Mouse (Mus musculus) liver, embryonic 13.5 days (tissue): ENCODE data around the gene Acsbg1. TPM values are rescaled to one million over a fixed set of nuclear protein-coding genes. Genes with fewer than 3 reads are reported as not detected.

Source experiments
- ATAC-seq: fragments of 200-750 bp; cut with Nextera tagmentation; 2 replicates; pipeline ENCODE4 v1.8.0; 2017; ENCODE audit warnings: low read depth, mild to moderate bottlenecking, moderate number of reproducible peaks, moderate library complexity
- DNase-seq: peaks from one replicate; pipeline ENCODE4 v3.0.0; 2022
- H3K27ac ChIP-seq: fragments of 300-500 bp; sonication (generic); 2 replicates; pipeline ENCODE4 v1.5.1; 2015; ENCODE audit warnings: moderate library complexity, mild to moderate bottlenecking, inconsistent platforms
- H3K27me3 ChIP-seq: fragments of 300-500 bp; sonication (generic); 2 replicates; pipeline ENCODE4 v1.6.1; 2015; ENCODE audit warnings: mild to moderate bottlenecking, inconsistent platforms
- H3K36me3 ChIP-seq: fragments of 300-500 bp; sonication (generic); 2 replicates; pipeline ENCODE4 v1.6.1; 2015; ENCODE audit warnings: mild to moderate bottlenecking, inconsistent platforms
- H3K4me1 ChIP-seq: fragments of 300-500 bp; sonication (generic); replicated peaks from 2 replicates; pipeline ENCODE4 v1.6.1; 2015; ENCODE audit warnings: inconsistent platforms
- H3K4me2 ChIP-seq: fragments of 300-500 bp; sonication (generic); 2 replicates; pipeline ENCODE4 v1.6.1; 2015; ENCODE audit warnings: inconsistent platforms, mild to moderate bottlenecking, moderate library complexity
- H3K4me3 ChIP-seq: fragments of 300-500 bp; sonication (generic); replicated peaks from 2 replicates; pipeline ENCODE4 v1.5.1; 2015; ENCODE audit warnings: mild to moderate bottlenecking, inconsistent platforms
- H3K9ac ChIP-seq: fragments of 300-500 bp; sonication (generic); 2 replicates; pipeline ENCODE4 v1.6.1; 2015; ENCODE audit warnings: mild to moderate bottlenecking, inconsistent platforms
- H3K9me3 ChIP-seq: fragments of 300-500 bp; sonication (generic); replicated peaks from 2 replicates; pipeline ENCODE4 v1.6.1; 2016; ENCODE audit warnings: inconsistent platforms
- WGBS: fragments of 180-500 bp; shearing (Covaris S2); methylation state at CpG from one replicate; pipeline ENCODE4 v1.1.7; 2015; ENCODE audit not compliant: insufficient replicate concordance; 5-methylcytosine and 5-hydroxymethylcytosine counted together
- polyA plus RNA-seq: library from polyadenylated mRNA; unstranded; fragments of >200 nt; fragmentation: Nextera tagmentation; extraction: Ambion mirVana; gene quantifications from 2 replicates; pipeline ENCODE4 v1.2.1, GENCODE M21; 2015

Gene Acsbg1
- polyA plus RNA-seq, 1 experiment from 2014 or later, result 0.15 TPM

DNA sequence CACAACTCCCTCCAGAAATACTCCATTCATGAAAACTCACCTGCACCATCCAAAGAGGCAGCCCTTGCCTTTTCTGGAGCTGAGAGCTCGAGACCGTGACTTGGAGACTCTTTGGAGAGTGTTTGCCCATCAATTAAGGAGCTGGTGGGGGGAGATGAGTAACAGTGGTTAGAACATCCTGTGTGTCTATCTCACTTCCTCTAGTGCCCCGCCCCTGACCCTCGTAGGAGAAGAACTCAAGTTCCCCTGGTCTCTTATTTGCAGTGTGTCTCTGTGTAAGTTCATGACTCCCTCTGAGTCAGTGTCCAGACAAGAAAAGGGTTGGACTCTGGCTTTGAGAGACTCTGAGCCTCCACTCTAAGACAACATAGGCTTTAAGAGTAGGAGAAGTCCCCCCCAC, 19.1 kb downstream of the Acsbg1 start:
- H3K27me3 ChIP-seq, result peaks cover 8% of the 10 kb centered on the region
- H3K9ac ChIP-seq, result no peak overlapping the region
- H3K4me2 ChIP-seq, result no peak overlapping the region
- ATAC-seq (no peak), DNase-seq (no peak)
- no peaks in the 10 kb centered on the region for H3K9me3 ChIP-seq
- peaks cover 9% of the 10 kb centered on the region for H3K4me1 ChIP-seq
- 10% methylated on average over 4 of the region's 4 CpGs for WGBS
- no peaks in the 10 kb centered on the region for H3K36me3 ChIP-seq
- H3K4me3 ChIP-seq, result no peak overlapping the region
- no peak overlapping the region for H3K27ac ChIP-seq

DNA sequence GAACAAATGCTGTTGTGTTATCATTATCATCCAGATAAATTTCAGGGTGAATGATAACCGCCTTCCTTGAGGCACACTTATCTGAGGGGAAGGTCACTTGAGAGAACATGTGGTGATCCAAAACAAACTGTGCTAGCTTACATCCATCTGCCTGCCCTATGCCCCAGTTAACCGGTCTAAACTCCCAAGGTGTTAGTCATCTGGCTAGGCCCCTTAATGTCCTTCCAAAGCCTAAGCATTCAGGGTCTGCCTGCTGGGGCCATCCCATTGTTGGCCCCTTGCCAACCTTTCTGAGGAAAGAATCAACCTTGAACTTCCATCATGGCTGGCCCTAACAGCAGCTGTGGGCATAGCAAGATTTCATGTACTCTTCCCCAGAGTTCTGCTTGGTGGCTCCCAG, 19.5 kb downstream of the Acsbg1 start:
- ATAC-seq, result no peak
- Histone ChIP-seq H3K4me1 (peaks cover 9% of the 10 kb centered on the region), H3K27me3 (peaks cover 6% of the 10 kb centered on the region), H3K4me3 (no peak overlapping the region), H3K4me2 (no peak overlapping the region), H3K27ac (no peak overlapping the region), H3K9ac (no peak overlapping the region), H3K36me3 (no peaks in the 10 kb centered on the region), H3K9me3 (no peaks in the 10 kb centered on the region)
- 42% methylated on average over 2 of the region's 2 CpGs for WGBS
- DNase-seq, result no peak

DNA sequence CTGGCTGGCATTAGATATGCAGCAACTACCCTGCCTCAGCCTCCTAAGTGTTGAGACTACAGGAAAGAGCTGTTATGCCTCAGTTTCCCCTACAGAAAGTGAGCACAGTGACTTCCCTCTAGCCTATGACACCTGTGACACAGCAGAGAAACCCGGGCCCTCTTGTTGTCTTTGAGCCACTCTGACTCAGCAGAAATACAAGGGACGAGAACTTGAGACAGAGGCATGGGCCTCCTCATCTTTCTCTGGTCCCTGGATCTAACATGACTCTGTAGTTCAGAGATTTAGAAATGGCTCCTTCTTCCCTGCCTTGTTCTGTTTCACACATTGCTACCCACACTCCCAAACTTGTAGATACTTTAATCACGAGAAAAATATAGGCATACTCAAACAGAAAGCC, 20.1 kb downstream of the Acsbg1 start:
- H3K27ac ChIP-seq, result no peak overlapping the region
- H3K36me3 ChIP-seq, result no peaks in the 10 kb centered on the region
- H3K9ac ChIP-seq, result no peak overlapping the region
- ATAC-seq (no peak), DNase-seq (no peak)
- H3K4me3 ChIP-seq, result no peak overlapping the region
- whole genome bisulfite sequencing, result 34% methylated on average over 3 of the region's 3 CpGs
- peaks cover 5% of the 10 kb centered on the region; the same call in 1 of the 2 replicates for H3K27me3 ChIP-seq
- no peaks in the 10 kb centered on the region for H3K9me3 ChIP-seq
- peaks cover 9% of the 10 kb centered on the region for H3K4me1 ChIP-seq
- no peak overlapping the region for H3K4me2 ChIP-seq

DNA sequence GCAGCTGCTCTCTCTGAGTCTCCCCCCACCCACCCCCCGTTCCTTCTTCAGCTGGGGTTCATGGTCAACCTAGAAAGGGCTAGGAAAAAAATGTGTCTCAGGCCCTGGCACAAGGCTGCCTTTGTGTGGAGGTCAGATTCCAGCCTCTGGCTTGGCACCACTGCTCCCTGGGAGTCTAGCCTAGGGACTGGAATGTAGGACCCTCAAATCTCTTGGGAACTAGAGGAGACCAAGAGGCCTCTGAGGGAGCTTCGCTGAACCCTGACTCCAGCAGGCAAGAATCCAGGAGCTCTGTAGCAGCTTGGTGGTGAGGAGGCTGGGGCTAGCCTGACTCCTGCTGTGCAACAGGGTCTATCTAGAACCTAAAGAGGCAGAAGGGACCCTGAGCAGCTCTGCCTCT, 22.5 kb downstream of the Acsbg1 start:
- Histone ChIP-seq H3K9me3 (no peaks in the 10 kb centered on the region), H3K27me3 (no peaks in the 10 kb centered on the region; the same call in 1 of the 2 replicates), H3K4me1 (peaks cover 9% of the 10 kb centered on the region), H3K4me2 (no peak overlapping the region), H3K27ac (no peak overlapping the region), H3K4me3 (no peak overlapping the region), H3K9ac (no peak overlapping the region), H3K36me3 (no peaks in the 10 kb centered on the region)
- 42% methylated on average over 2 of the region's 2 CpGs for WGBS
- DNase-seq (no peak), ATAC-seq (no peak)

DNA sequence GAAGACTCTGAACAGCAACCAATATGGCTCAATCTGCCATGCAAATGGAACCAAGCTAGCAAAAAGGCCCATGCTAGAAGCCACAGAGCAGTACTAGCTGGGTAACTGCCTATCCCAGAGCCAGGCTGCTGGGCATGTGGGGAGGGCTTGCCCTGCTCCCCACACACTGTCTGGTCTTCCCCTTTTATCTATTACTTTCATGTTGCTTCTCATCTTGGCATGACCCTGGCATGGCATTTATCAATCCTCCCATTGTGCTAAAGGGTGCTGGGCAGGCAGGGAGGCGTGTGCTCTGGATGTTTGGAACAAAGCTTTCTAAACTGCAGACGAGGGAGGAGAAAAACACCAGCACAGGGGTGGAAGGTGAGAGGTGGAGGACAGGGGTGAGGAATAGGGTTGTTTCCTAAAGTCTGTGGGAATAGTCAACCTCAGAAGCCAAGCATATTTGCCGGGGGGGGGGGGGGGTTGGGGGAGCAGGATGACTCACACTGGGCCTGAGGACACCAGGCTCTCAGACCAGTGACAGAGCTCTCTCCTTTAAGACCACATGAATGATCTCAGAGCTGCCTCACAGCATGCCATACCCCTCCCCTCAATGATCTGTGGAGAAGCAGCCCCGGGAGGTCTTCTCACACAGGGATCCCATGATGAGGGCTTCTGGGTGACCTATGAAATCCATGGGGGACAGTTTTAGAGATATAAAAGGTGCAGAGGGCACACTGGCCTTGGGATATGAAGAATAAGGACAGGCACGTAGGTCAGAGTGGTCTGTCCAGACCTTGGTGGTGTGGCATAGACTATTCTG, 24.0 kb downstream of the Acsbg1 start:
- H3K27me3 ChIP-seq, result no peaks in the 10 kb centered on the region
- peaks cover 7% of the 10 kb centered on the region for H3K4me1 ChIP-seq
- ATAC-seq (no peak), DNase-seq (no peak)
- no peak overlapping the region for H3K4me3 ChIP-seq
- no peak overlapping the region for H3K9ac ChIP-seq
- H3K36me3 ChIP-seq, result no peaks in the 10 kb centered on the region
- no peaks in the 10 kb centered on the region for H3K9me3 ChIP-seq
- H3K4me2 ChIP-seq, result no peak overlapping the region
- no peak overlapping the region for H3K27ac ChIP-seq
- WGBS, result 44% methylated on average over 5 of the region's 5 CpGs

DNA sequence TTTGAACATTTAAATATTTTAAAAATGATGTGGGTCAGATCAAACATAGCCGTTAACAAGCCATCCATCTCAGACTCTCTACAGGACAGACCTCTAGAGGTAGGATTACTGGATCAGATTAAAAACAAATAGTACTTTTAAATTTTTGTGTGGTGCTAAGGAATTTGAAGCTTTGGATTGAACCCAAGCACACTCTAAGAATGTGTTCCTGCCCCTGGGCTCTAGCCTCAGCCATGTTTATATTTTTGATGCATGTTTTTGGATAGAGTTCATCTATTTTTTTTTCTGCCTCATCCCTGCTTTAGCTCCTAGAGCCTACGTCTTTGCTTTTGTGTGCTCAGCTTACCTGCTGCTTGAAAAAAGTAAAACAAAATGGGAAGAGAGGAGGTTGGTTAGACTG, 28.3 kb downstream of the Acsbg1 start:
- Histone ChIP-seq H3K4me2 (no peak overlapping the region), H3K4me1 (peaks cover 5% of the 10 kb centered on the region; the same call in 1 of the 2 replicates), H3K27ac (no peak overlapping the region), H3K9me3 (no peaks in the 10 kb centered on the region), H3K36me3 (no peaks in the 10 kb centered on the region), H3K4me3 (no peak overlapping the region), H3K27me3 (no peaks in the 10 kb centered on the region), H3K9ac (no peak overlapping the region)
- no peak for DNase-seq
- 66% methylated on average over 2 of the region's 2 CpGs for WGBS
- no peak for ATAC-seq

DNA sequence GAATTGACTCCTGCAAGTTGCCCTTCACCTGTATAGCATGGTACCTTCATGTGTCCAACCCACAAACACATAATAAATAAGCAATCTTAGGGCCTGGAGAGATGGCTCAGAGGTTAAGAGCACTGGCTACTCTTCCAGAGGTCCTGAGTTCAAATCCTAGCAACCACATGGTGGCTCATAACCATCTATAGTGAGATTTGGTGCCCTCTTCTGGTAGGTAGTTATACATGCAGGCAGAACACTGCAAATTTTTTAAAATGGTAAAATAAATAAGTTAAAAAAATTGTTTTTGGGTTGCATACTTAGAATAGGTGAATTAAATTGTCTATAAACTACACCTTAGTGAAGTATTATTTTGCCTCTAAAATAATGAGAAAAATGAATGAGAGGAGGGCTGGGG, 30.8 kb downstream of the Acsbg1 start:
- Histone ChIP-seq H3K4me3 (no peak overlapping the region), H3K27ac (no peak overlapping the region), H3K4me2 (no peak overlapping the region), H3K9ac (no peak overlapping the region), H3K36me3 (no peaks in the 10 kb centered on the region), H3K27me3 (no peaks in the 10 kb centered on the region), H3K9me3 (no peaks in the 10 kb centered on the region), H3K4me1 (peaks cover 5% of the 10 kb centered on the region; the same call in 1 of the 2 replicates)
- DNase-seq (no peak), ATAC-seq (no peak)

DNA sequence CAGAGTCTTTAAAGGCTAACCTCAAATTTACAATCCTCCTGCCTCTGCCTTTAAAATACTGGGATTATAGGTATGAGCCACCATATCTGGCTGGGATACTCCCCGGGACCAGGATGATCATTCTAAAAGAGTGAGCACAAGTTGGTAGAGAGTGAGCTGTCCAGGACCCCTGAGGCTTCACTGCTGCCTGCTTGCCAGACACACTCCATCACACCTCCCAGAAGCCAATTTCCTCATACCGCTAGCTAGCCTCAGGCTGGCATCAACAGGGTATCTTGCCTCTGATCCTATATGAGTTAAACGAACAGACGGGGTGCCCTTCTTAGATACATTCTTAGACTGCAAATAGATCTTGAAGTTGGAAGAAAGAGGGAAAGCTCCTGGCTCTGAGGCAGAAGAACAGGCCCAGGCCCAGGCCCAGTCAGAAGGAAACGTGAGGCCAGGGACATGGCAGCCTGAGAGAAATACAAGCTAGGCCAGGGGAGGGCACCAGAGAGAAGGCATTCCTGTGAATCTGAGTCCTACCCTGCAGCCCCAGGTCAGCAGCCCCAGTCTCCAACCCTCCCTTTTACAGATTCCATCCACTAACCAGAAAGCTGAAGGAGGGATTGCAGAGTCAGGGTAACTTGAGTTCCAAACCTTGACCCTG, 31.9 kb downstream of the Acsbg1 start:
- H3K4me3 ChIP-seq, result no peak overlapping the region
- H3K4me2 ChIP-seq, result no peak overlapping the region
- H3K36me3 ChIP-seq, result no peaks in the 10 kb centered on the region
- no peak overlapping the region for H3K9ac ChIP-seq
- no peaks in the 10 kb centered on the region for H3K9me3 ChIP-seq
- H3K27ac ChIP-seq, result no peak overlapping the region
- H3K27me3 ChIP-seq, result no peaks in the 10 kb centered on the region
- peaks cover 5% of the 10 kb centered on the region; the same call in 1 of the 2 replicates for H3K4me1 ChIP-seq
- no peak for DNase-seq
- 75% methylated on average over 5 of the region's 5 CpGs for WGBS
- no peak for ATAC-seq

DNA sequence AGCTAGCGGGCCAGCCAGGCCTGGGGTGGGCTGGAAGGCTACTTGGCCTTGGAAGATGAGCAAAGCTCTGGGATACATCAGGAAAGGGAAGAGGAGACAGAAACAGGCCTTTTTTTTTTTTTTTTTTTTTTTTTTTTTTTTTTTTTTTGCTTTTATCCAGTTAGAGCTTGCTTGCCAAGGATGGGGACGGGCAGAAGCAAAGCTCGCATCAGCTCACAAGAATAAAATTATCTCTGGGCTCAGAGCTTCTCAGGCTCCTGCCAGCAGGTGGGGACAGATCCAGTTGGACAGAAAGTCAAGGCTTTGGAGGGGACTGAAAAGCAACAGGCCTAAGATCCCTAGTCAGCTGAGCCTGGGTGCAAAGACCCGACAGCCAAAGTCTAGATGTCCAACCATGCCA, 32.9 kb downstream of the Acsbg1 start:
- H3K4me1 ChIP-seq, result peaks cover 5% of the 10 kb centered on the region; the same call in 1 of the 2 replicates
- no peak overlapping the region for H3K27ac ChIP-seq
- H3K27me3 ChIP-seq, result no peaks in the 10 kb centered on the region
- H3K9me3 ChIP-seq, result no peaks in the 10 kb centered on the region
- H3K9ac ChIP-seq, result no peak overlapping the region
- 80% methylated on average over 4 of the region's 4 CpGs for WGBS
- no peak overlapping the region for H3K4me2 ChIP-seq
- H3K36me3 ChIP-seq, result no peaks in the 10 kb centered on the region
- no peak for DNase-seq
- ATAC-seq, result no peak
- no peak overlapping the region for H3K4me3 ChIP-seq

DNA sequence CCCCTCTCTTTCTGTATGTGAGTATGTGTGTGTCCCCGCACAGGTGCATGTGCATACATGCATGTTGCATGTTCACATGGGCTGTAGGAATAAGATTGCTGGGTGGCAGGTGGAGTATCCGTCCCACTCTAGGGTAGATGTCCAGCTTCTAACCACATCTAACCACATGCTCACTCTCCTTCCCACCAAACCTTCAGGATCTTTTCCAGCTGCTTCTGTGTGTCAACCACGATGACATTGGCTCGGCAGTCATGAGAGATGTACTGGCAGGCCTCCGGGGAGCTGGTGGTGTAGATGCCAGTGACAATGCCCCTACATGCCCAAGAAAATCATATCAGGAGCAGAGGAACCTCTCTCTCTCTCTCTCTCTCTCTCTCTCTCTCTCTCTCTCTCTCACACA, 34.4 kb downstream of the Acsbg1 start:
- H3K27ac ChIP-seq, result no peak overlapping the region
- no peaks in the 10 kb centered on the region for H3K27me3 ChIP-seq
- no peak overlapping the region for H3K4me2 ChIP-seq
- ATAC-seq (no peak), DNase-seq (no peak)
- H3K4me1 ChIP-seq, result peaks cover 5% of the 10 kb centered on the region; the same call in 1 of the 2 replicates
- no peak overlapping the region for H3K9ac ChIP-seq
- no peaks in the 10 kb centered on the region for H3K9me3 ChIP-seq
- H3K36me3 ChIP-seq, result no peaks in the 10 kb centered on the region
- 72% methylated on average over 5 of the region's 5 CpGs for WGBS
- no peak overlapping the region for H3K4me3 ChIP-seq

DNA sequence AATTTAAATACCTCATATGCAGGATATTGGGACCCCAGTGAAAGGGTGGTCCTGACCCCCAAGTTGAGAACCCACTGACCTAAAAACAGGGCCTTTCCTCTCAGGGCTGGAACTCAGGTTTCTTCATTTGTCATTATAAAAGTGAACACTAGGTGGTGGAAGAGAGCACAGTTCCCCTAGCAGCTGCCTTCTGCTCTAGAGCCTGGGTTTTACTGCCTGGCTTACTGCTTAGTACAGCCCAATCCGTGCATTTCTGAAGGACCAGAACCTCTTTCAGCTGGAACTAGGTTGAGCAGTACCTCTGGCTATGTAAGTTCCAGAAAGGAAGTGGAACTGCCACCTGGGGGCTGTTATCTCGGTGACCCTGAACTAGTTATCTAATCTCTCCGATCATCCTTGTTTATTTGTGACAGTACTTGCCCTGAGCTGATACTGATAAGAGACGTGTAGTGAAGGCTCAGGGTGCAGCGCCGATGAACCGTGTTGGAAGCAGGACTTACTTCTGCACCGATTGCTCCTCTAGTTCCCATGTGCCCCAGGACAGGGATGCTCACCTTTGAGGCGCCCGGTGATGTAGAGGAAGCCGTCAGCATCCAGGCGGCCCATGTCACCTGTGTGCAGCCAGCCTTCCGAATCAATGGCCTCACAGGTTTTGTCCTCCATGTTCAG, 47.4 kb downstream of the Acsbg1 start:
- H3K9ac ChIP-seq, result no peak overlapping the region
- WGBS, result 45% methylated on average over 13 of the region's 13 CpGs
- DNase-seq, result peak; percentile 13
- H3K9me3 ChIP-seq, result no peaks in the 10 kb centered on the region
- no peaks in the 10 kb centered on the region for H3K36me3 ChIP-seq
- H3K4me2 ChIP-seq, result no peak overlapping the region
- peaks cover 7% of the 10 kb centered on the region for H3K4me1 ChIP-seq
- no peak overlapping the region for H3K4me3 ChIP-seq
- peak; percentile 55 for ATAC-seq
- no peak overlapping the region for H3K27ac ChIP-seq
- peaks cover 8% of the 10 kb centered on the region; the same call in 1 of the 2 replicates for H3K27me3 ChIP-seq
